Mouse (Mus musculus) small intestine, adult 2 months (tissue): ENCODE results near the gene Dr1. TPM values are rescaled to one million over a fixed set of nuclear protein-coding genes. Genes with fewer than 3 reads are reported as not detected.

Experiments used
- H3K27ac ChIP-seq: fragments of 200-500 bp; 2 replicates; pipeline ENCODE4 v1.5.1; 2012; ENCODE audit warnings: low read depth, low read length, control low read depth, inconsistent platforms; ENCODE audit not compliant: insufficient read depth
- H3K27me3 ChIP-seq: fragments of 200-500 bp; 2 replicates; pipeline ENCODE4 v1.6.1; 2012; ENCODE audit warnings: mild to moderate bottlenecking, moderate library complexity, low read length, inconsistent platforms; ENCODE audit not compliant: control insufficient read depth, insufficient read depth
- H3K36me3 ChIP-seq: fragments of 200-500 bp; 2 replicates; pipeline ENCODE4 v1.6.1; 2012; ENCODE audit warnings: mild to moderate bottlenecking, low read length, control low read depth, inconsistent platforms; ENCODE audit not compliant: control insufficient read depth, insufficient read depth
- H3K4me1 ChIP-seq: fragments of 200-500 bp; 2 replicates; pipeline ENCODE4 v1.6.1; 2012; ENCODE audit warnings: low read length, inconsistent platforms, mixed read lengths; ENCODE audit not compliant: control insufficient read depth, insufficient read depth, insufficient read length
- H3K4me3 ChIP-seq: fragments of 200-500 bp; 2 replicates; pipeline ENCODE4 v1.5.1; 2012; ENCODE audit warnings: low read depth, mild to moderate bottlenecking, control low read depth, inconsistent platforms, low read length, moderate library complexity
- CTCF ChIP-seq: fragments of 200-500 bp; IDR thresholded peaks from 2 replicates; pipeline ENCODE4 v1.5.1; 2012; ENCODE audit warnings: low read depth, mild to moderate bottlenecking, control low read depth, inconsistent platforms, low read length, moderate library complexity, mixed read lengths; ENCODE audit not compliant: insufficient replicate concordance, insufficient read length; ENCODE audit errors: extremely low read depth
- POLR2A ChIP-seq: fragments of 200-500 bp; IDR thresholded peaks from 2 replicates; pipeline ENCODE4 v1.6.1; 2012; ENCODE audit warnings: low read depth, mild to moderate bottlenecking, control low read depth, inconsistent platforms, low read length, moderate library complexity
- WGBS: fragments of 180-500 bp; shearing (Covaris S2); methylation state at CpG from one replicate; pipeline ENCODE4 v1.1.7; 2018; 5-methylcytosine and 5-hydroxymethylcytosine counted together
- polyA plus RNA-seq: library from polyadenylated mRNA; depleted of rRNA; stranded (reverse); fragments of >200 nt; gene quantifications from 2 replicates; pipeline ENCODE4 v1.2.3, GENCODE M21; 2012; rRNA removed

Dr1 gene
- polyA plus RNA-seq, 1 experiment, result 15.8 TPM

- WGBS, result under 1% methylated on average over 57 of the region's 57 CpGs
- H3K36me3 ChIP-seq, result no peaks in the 10 kb centered on the region
- peak within 1 kb of the TSS; percentile 93 for H3K4me3 ChIP-seq
- TF ChIP-seq CTCF, result peak; percentile 12; the same call in 1 of the 2 replicates
- peak; percentile 88 for TF ChIP-seq POLR2A
- peaks cover 4% of the 10 kb centered on the region; the same call in 1 of the 2 replicates for H3K4me1 ChIP-seq
- H3K27me3 ChIP-seq, result no peaks in the 10 kb centered on the region
- peak within 1 kb of the TSS; percentile 84 for H3K27ac ChIP-seq
These were observed 43.7 kb downstream of the Dr1 start, which contains the start of gene Pigg for GRCm38 (mm10) chr5:108312224-108313064. TSS of gene Pigg (plus strand) at chr5:108312609.

GRCm38 (mm10) chr5:108313065-108313860 lies 44.6 kb downstream of the Dr1 start:
- TF ChIP-seq CTCF, result no peak
- no peak for TF ChIP-seq POLR2A
- Histone ChIP-seq H3K36me3 (no peaks in the 10 kb centered on the region), H3K4me3 (peak overlapping the region; percentile 93), H3K4me1 (peaks cover 4% of the 10 kb centered on the region; the same call in 1 of the 2 replicates), H3K27ac (no peak overlapping the region), H3K27me3 (no peaks in the 10 kb centered on the region)
- 4% methylated on average over 16 of the region's 16 CpGs for WGBS

Other genes with a start within 250 kb of the Dr1 start
- gene Mtf2, start 203.2 kb upstream of the Dr1 start, polyA plus RNA-seq, result 1.1 and 2.0 TPM in 2 replicates
- 31.5 and 33.9 TPM in 2 replicates for gene Tmed5, start 136.3 kb upstream of the Dr1 start, polyA plus RNA-seq
- not detected in 2 replicates for gene Ccdc18, start 136.0 kb upstream of the Dr1 start, polyA plus RNA-seq
- gene Pigg, start 43.7 kb downstream of the Dr1 start, polyA plus RNA-seq, result 2.5 and 4.7 TPM in 2 replicates
- 0.57 and 0.76 TPM in 2 replicates for gene Gm42517, start 99.0 kb downstream of the Dr1 start, polyA plus RNA-seq
- gene Pde6b, start 119.5 kb downstream of the Dr1 start, polyA plus RNA-seq, result not detected in 2 replicates
- gene Atp5k, start 165.6 kb downstream of the Dr1 start, polyA plus RNA-seq, result 29.0 and 35.2 TPM in 2 replicates
- 4.0 and 12.8 TPM in 2 replicates for gene Mfsd7a, start 180.0 kb downstream of the Dr1 start, polyA plus RNA-seq
- gene Pcgf3, start 192.3 kb downstream of the Dr1 start, polyA plus RNA-seq, result 3.3 and 5.1 TPM in 2 replicates